ENCODE assay signal across 8 mouse cellular contexts in genomic region chr19:59942716-59943321, GRCm38 (mm10). TPM values are rescaled to one million over a fixed set of nuclear protein-coding genes. Genes with fewer than 3 reads are reported as not detected.
DNase-seq lines count a peak whose midpoint lies in the region; ATAC-seq and TF ChIP-seq lines count a peak whose summit lies in the region.

No protein-coding gene starts in this region.

- WGBS in lung, embryonic 14.5 days = 3% methylated on average over 27 of the region's 27 CpGs
- under 1% methylated on average over 27 of the region's 27 CpGs for WGBS in midbrain, embryonic 16.5 days

- H3K9me3 ChIP-seq in lung, embryonic 14.5 days (ENCODE audit: low read depth, low read length) = no peaks in the 10 kb centered on the region
- no peaks in the 10 kb centered on the region for H3K9me3 ChIP-seq in midbrain, embryonic 16.5 days (replicated peaks; ENCODE audit: control insufficient read depth, low read length, poor library complexity, severe bottlenecking)

- no peaks in the 10 kb centered on the region for H3K36me3 ChIP-seq in lung, embryonic 14.5 days (ENCODE audit: insufficient read depth)
- no peaks in the 10 kb centered on the region for H3K36me3 ChIP-seq in midbrain, embryonic 16.5 days (ENCODE audit: control insufficient read depth, insufficient read depth, low read length)

- peak; percentile 88 for ATAC-seq in lung, embryonic 14.5 days (ENCODE audit: insufficient read depth)
- ATAC-seq in midbrain, embryonic 16.5 days = peak; percentile 84

- no peak for TF ChIP-seq CTCF in lung, embryonic 14.5 days (IDR thresholded peaks at IDR 0.05; ENCODE audit: low read depth)

- peak overlapping the region; percentile 89 for H3K9ac ChIP-seq in lung, embryonic 14.5 days
- peak overlapping the region; percentile 98 for H3K9ac ChIP-seq in midbrain, embryonic 16.5 days (ENCODE audit: low read depth, low read length)

- DNase-seq in lung, embryonic 14.5 days = peak; percentile 44
- no peak for DNase-seq in lung, adult 18-20 months
- peak; percentile 61 for DNase-seq in adipocyte (ENCODE audit: low spot score)
- DNase-seq in frontal cortex, postnatal 36 days (ENCODE audit: low spot score in 2 of 2) = peak; percentile 21 to 25
- peak; percentile 16 to 21 for DNase-seq in layer of hippocampus, postnatal 25 days (ENCODE audit: extremely low spot score in 1 of 2, low spot score in 1 of 2)
- no peak for DNase-seq in cerebellum, adult 11 months
- no peak for DNase-seq in spleen, postnatal 4 days (ENCODE audit: low spot score in 2 of 2)

- no peaks in the 10 kb centered on the region for H3K27me3 ChIP-seq in lung, embryonic 14.5 days (ENCODE audit: insufficient read depth, low read length)
- H3K27me3 ChIP-seq in midbrain, embryonic 16.5 days (ENCODE audit: control insufficient read depth, insufficient read depth, low read depth, low read length) = no peaks in the 10 kb centered on the region

- H3K4me3 ChIP-seq in lung, embryonic 14.5 days (ENCODE audit: low read depth, low read length) = peak overlapping the region; percentile 74
- peak overlapping the region; percentile 89 for H3K4me3 ChIP-seq in midbrain, embryonic 16.5 days (ENCODE audit: low read depth, low read length)

- peak overlapping the region; percentile 73 for H3K4me2 ChIP-seq in lung, embryonic 14.5 days
- peak overlapping the region; percentile 73 for H3K4me2 ChIP-seq in midbrain, embryonic 16.5 days (ENCODE audit: low read length)

- peak overlapping the region; percentile 90 for H3K27ac ChIP-seq in lung, embryonic 14.5 days (ENCODE audit: low read depth)
- H3K27ac ChIP-seq in midbrain, embryonic 16.5 days (ENCODE audit: low read length) = peak overlapping the region; percentile 91

- no peaks in the 10 kb centered on the region for H3K4me1 ChIP-seq in lung, embryonic 14.5 days (ENCODE audit: insufficient read depth)
- H3K4me1 ChIP-seq in midbrain, embryonic 16.5 days (ENCODE audit: control insufficient read depth, insufficient read depth, low read length) = peaks cover 28% of the 10 kb centered on the region

RNA-seq across cellular contexts. Expression of gene Rab11fip2, which starts 0.6 kb away (rescaled TPM):
- polyA plus RNA-seq in lung, embryonic 14.5 days (2014; fragmentation: Nextera tagmentation; extraction: Ambion mirVana) = 3.9 and 4.2 TPM in 2 replicates
- 10 to 100 TPM; 67.7 to 78.0 TPM for total RNA-seq in layer of hippocampus, postnatal 25 days (2021)
- 9.2 and 9.3 TPM in 2 replicates for polyA plus RNA-seq in midbrain, embryonic 16.5 days (2015; fragmentation: Nextera tagmentation; extraction: Ambion mirVana)

Comparison
In these comparisons a context has a peak if more than half of its experiments do, and no peak if none do; other contexts are left out.
1. DNase-seq: peak in lung, embryonic 14.5 days (single experiment), adipocyte (single experiment), frontal cortex, postnatal 36 days (2 of 2) and layer of hippocampus, postnatal 25 days (2 of 2); none in lung, adult 18-20 months (0 of 2), cerebellum, adult 11 months (single experiment) and spleen, postnatal 4 days (0 of 2).